Mouse (Mus musculus): ENCODE measurements around the gene Cpt1c.

- TF ChIP-seq CTCF (IDR thresholded peaks at IDR 0.05; ENCODE audit: control insufficient read depth, insufficient read depth, insufficient read length): no peak
- TF ChIP-seq MYOD1 (IDR thresholded peaks at IDR 0.05; ENCODE audit: control insufficient read depth, insufficient read length, low read depth): peak; percentile 80
- no peak for TF ChIP-seq MYOG (IDR thresholded peaks at IDR 0.05; ENCODE audit: control insufficient read depth, extremely low read depth, insufficient read length)
- TF ChIP-seq MAX (IDR thresholded peaks at IDR 0.05): no peak
- TF ChIP-seq USF1 (IDR thresholded peaks at IDR 0.05; ENCODE audit: low read depth): no peak
- no peak for TF ChIP-seq FOSL1 (IDR thresholded peaks at IDR 0.05; ENCODE audit: insufficient read depth, low read length, poor library complexity, severe bottlenecking)
- TF ChIP-seq CEBPB (IDR thresholded peaks at IDR 0.05; ENCODE audit: low read depth): no peak
Measured at GRCm38 (mm10) chr7:44983944-44984832, 9.5 kb upstream of the Cpt1c start.

Measured in C2C12 (cell line).